Mouse (Mus musculus): ENCODE measurements at regions not wholly inside any gene's neighbourhood (a gene's known extent, or its start where the extent isn't known, plus 50 kb on each side); places are given as distances from the start of the nearest gene placed in this dataset.

- DNase-seq (ENCODE audit: low spot score), result no peak
These were observed 70.0 kb downstream of the 1190002N15Rik start for GRCm38 (mm10) chr9:94467846-94468245.

- DNase-seq (ENCODE audit: low spot score), result no peak
These were observed 81.8 kb downstream of the 1190002N15Rik start for GRCm38 (mm10) chr9:94456085-94456531.

- DNase-seq (ENCODE audit: low spot score), result no peak
These were observed 82.4 kb downstream of the 1190002N15Rik start for GRCm38 (mm10) chr9:94455466-94455865.

GRCm38 (mm10) chr9:94449911-94450310 is 88.0 kb downstream of the 1190002N15Rik start:
- DNase-seq (ENCODE audit: low spot score), result no peak

- DNase-seq (ENCODE audit: low spot score), result no peak
These were observed 91.6 kb downstream of the 1190002N15Rik start for GRCm38 (mm10) chr9:94446182-94446763.

GRCm38 (mm10) chr9:94444140-94444789 is 93.6 kb downstream of the 1190002N15Rik start:
- no peak for DNase-seq (ENCODE audit: low spot score)

- DNase-seq (ENCODE audit: low spot score), result peak; percentile 6
These were observed 96.5 kb downstream of the 1190002N15Rik start for GRCm38 (mm10) chr9:94441393-94441792.

- no peak for DNase-seq (ENCODE audit: low spot score)
These were observed 104.4 kb downstream of the 1190002N15Rik start for GRCm38 (mm10) chr9:94433468-94433867.

- no peak for DNase-seq (ENCODE audit: low spot score)
These were observed 105.6 kb downstream of the 1190002N15Rik start for GRCm38 (mm10) chr9:94432144-94432747.

GRCm38 (mm10) chr9:94431540-94431939 is 106.3 kb downstream of the 1190002N15Rik start:
- no peak for DNase-seq (ENCODE audit: low spot score)

GRCm38 (mm10) chr9:94430996-94431395 is 106.9 kb downstream of the 1190002N15Rik start:
- DNase-seq (ENCODE audit: low spot score), result no peak

- no peak for DNase-seq (ENCODE audit: low spot score)
These were observed 111.1 kb downstream of the 1190002N15Rik start for GRCm38 (mm10) chr9:94426740-94427139.

- no peak for DNase-seq (ENCODE audit: low spot score)
These were observed 112.1 kb downstream of the 1190002N15Rik start for GRCm38 (mm10) chr9:94425804-94426203.

GRCm38 (mm10) chr9:94424438-94425135 is 113.3 kb downstream of the 1190002N15Rik start:
- no peak for DNase-seq (ENCODE audit: low spot score)

GRCm38 (mm10) chr9:94410546-94410945 is 127.3 kb downstream of the 1190002N15Rik start:
- DNase-seq (ENCODE audit: low spot score), result no peak

GRCm38 (mm10) chr9:94410042-94410441 is 127.8 kb downstream of the 1190002N15Rik start:
- DNase-seq (ENCODE audit: low spot score), result no peak

GRCm38 (mm10) chr9:94408635-94409323 is 129.1 kb downstream of the 1190002N15Rik start:
- DNase-seq (ENCODE audit: low spot score), result no peak

GRCm38 (mm10) chr9:94407671-94408070 is 130.2 kb downstream of the 1190002N15Rik start:
- no peak for DNase-seq (ENCODE audit: low spot score)

GRCm38 (mm10) chr9:94404551-94404950 is 133.3 kb downstream of the 1190002N15Rik start:
- DNase-seq (ENCODE audit: low spot score), result no peak

GRCm38 (mm10) chr9:94400596-94400995 is 137.3 kb downstream of the 1190002N15Rik start:
- DNase-seq (ENCODE audit: low spot score), result no peak

- DNase-seq (ENCODE audit: low spot score), result no peak
These were observed 142.7 kb downstream of the 1190002N15Rik start for GRCm38 (mm10) chr9:94395215-94395614.

- DNase-seq (ENCODE audit: low spot score), result no peak
These were observed 151.7 kb downstream of the 1190002N15Rik start for GRCm38 (mm10) chr9:94386190-94386589.

Measured in T-cell, adult 2 months (primary cell).